Mouse (Mus musculus): Measurements from ENCODE around the gene Gm10750. TPM values are rescaled to one million over a fixed set of nuclear protein-coding genes. Genes with fewer than 3 reads are reported as not detected.

Gene Gm10750
- total RNA-seq (2023), result not detected

DNA sequence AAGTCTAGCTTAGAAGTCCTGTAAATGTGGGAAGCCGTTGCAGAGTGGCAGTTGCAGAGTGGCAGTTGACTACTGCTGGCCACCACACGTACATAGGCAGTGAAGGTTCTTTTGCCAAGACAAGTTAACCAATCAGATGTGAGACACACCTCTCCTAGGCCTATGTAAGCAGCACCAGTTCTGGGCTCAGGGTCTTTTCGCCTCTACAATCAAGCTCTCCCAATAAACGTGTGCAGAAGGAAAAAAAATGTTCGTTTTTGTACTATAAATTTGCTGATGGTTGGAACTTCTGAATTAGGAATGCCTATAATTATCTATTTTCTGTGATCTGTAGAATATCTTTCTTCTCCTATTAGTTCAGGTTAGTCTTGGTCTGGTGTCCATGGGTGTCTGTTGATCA is at the start of gene Gm10750:
Gene Gm10750 (minus strand): TSS at position 101 of the 400 bp plus-strand sequence.

DNA sequence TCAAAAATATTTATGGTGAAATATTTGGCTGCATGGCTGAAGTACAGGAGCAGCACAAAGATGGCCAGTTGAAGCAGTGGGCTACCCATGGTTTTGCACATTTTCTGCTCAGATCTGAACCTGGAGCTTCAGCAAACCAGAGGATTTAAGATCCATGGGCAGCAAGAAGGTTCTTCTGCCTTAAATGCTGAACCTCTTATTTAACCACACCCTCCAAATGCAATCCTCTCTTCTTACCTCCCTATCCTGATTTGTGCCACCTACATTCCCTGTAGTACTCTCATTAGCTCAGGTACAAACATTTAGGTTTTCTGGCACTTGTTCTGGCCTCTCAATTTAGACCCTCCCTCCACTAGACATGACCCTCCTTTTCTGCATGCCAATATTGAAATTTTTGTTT is 13.9 kb downstream of the Gm10750 start, which contains the start of gene Gm1330:
Gene Gm1330 (minus strand): TSS at position 101 of the 400 bp plus-strand sequence.

Other genes with a start within 250 kb of the Gm10750 start
- not detected for gene Cst11, start 245.7 kb downstream of the Gm10750 start, total RNA-seq (2023)
- not detected for gene 8030411F24Rik, start 235.2 kb downstream of the Gm10750 start, total RNA-seq (2023)
- gene Cst12, start 227.9 kb downstream of the Gm10750 start, total RNA-seq (2023), result not detected
- not detected for gene Cst8, start 218.5 kb downstream of the Gm10750 start, total RNA-seq (2023)
- not detected for gene Cst13, start 197.2 kb downstream of the Gm10750 start, total RNA-seq (2023)
- gene Cst9, start 182.1 kb downstream of the Gm10750 start, total RNA-seq (2023), result not detected
- gene 9230104L09Rik, start 152.2 kb downstream of the Gm10750 start, total RNA-seq (2023), result not detected
- 80.1 TPM for gene Cst3, start 141.5 kb downstream of the Gm10750 start, total RNA-seq (2023)
- not detected for gene Gm1330, start 14.0 kb downstream of the Gm10750 start, total RNA-seq (2023)

All from CD8-positive naive resting alpha-beta T cell, adult 57 days (primary cell).